Mouse (Mus musculus): ENCODE measurements at regions not wholly inside any gene's neighbourhood (a gene's known extent, or its start where the extent isn't known, plus 50 kb on each side); places are given as distances from the start of the nearest gene placed in this dataset.

- H3K27ac ChIP-seq (ENCODE audit: low read depth, low read length), result no peak overlapping the region
- H3K9ac ChIP-seq (ENCODE audit: low read depth, low read length), result no peak overlapping the region
- 29% methylated on average over 2 of the region's 2 CpGs for WGBS
- H3K9me3 ChIP-seq (ENCODE audit: control insufficient read depth, low read length), result no peaks in the 10 kb centered on the region
- H3K4me3 ChIP-seq (ENCODE audit: low read length), result no peak overlapping the region
- H3K36me3 ChIP-seq (ENCODE audit: control insufficient read depth, insufficient read depth, low read length), result no peaks in the 10 kb centered on the region
- no peak overlapping the region for H3K4me2 ChIP-seq (ENCODE audit: low read length)
- no peaks in the 10 kb centered on the region for H3K4me1 ChIP-seq (ENCODE audit: control insufficient read depth, insufficient read depth, low read depth, low read length)
- 0 out of 2 replicates have a peak, but pooled peaks have one; percentile 40 for ATAC-seq
- H3K27me3 ChIP-seq (replicated peaks; ENCODE audit: control insufficient read depth, insufficient read depth, low read length), result no peaks in the 10 kb centered on the region
Measured at GRCm38 (mm10) chr12:49191348-49191747, 191.1 kb upstream of the Foxg1 start.

- Histone ChIP-seq H3K9ac (ENCODE audit: low read depth, low read length) (no peak overlapping the region), H3K4me1 (ENCODE audit: control insufficient read depth, insufficient read depth, low read depth, low read length) (no peaks in the 10 kb centered on the region)
- 74% methylated on average over 5 of the region's 5 CpGs for WGBS
Measured at GRCm38 (mm10) chr12:49233524-49234306, 148.7 kb upstream of the Foxg1 start.

More at GRCm38 (mm10) chr12:49233524-49234306, 148.7 kb upstream of the Foxg1 start:
- Histone ChIP-seq H3K36me3 (ENCODE audit: control insufficient read depth, insufficient read depth, low read length) (no peaks in the 10 kb centered on the region), H3K4me3 (ENCODE audit: low read length) (no peak overlapping the region), H3K9me3 (ENCODE audit: control insufficient read depth, low read length) (no peaks in the 10 kb centered on the region), H3K27me3 (replicated peaks; ENCODE audit: control insufficient read depth, insufficient read depth, low read length) (no peaks in the 10 kb centered on the region), H3K4me2 (ENCODE audit: low read length) (no peak overlapping the region), H3K27ac (ENCODE audit: low read depth, low read length) (no peak overlapping the region)
- no peak for ATAC-seq
